Mouse (Mus musculus) lung, postnatal 4 days (tissue): ENCODE data around the gene Hnrnpf.
"Not testable (repeated sequence)": the region's sequence is repeated elsewhere in the genome, so short reads cannot be mapped to it uniquely, and the experiment has no call there.

Experiments
- DNase-seq, 2 experiments: peaks; one replicate each; pipeline ENCODE4 v3.0.0; 2021

Hnrnpf gene

DNA sequence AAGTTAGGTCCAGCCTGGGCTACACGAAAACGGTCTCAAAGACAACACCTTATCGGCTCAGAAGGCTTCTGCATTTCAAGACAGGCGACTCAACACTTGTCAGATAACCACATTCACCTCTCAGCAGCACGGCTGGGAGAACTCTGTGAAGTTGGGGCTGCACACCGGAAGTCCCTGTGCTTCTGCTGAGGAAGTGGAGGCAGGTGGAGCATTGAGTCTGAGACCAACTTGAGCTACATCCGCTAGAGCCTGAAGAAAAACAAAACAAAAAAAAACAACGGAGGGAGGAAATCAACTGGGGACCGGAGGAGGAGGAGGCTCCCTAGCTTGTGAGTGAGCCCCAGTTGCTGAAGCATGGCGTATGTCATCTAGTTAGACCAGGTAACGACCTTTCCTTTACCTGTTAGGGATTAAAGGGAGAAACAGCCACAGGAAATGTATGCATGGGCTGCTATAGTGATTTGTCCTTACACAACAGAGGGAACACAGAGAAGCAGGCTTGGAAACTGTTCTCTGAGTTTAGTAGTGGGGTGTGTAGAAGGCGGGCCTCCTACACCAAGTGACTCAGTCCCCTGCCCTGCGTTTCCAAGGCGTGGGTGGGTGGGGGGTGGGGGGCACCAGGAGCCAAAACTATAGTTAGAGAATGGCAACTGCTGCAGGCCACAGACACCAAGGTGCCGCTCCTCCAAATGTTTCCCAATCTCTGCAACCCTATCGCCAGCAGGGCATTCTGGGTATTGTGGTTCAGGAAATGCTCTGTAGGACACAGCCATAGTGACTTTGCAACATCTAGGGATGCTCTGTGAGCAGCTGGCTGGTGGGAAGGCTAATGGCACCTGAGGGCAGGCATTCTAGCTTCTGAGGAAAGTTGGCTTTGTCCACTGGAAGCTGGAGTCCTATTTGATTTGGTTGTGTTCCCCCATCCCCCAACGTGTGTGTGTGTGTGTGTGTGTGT is at the start of gene Hnrnpf:
Gene Hnrnpf (plus strand): TSS at position 199 of the 955 bp plus-strand sequence.
- peak; percentile 43 to 47 for DNase-seq

DNA sequence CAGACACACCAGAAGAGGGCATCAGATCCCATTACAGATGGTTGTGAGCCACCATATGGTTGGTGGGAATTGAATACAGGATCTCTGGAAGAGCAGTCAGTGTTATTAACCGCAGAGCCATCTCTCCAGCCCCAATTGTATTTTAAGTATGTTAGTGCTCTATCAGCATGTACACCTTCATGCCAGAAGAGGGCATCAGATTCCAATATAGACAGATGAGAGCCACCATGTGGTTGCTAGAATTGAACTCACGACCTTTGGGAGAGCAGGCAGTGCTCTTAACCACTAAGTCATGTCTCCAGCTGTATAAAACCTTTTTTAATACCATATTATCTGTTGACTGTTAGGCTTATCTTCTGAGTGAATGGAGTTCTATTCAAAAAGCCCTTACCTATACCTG is 48.4 kb upstream of the Hnrnpf start:
- DNase-seq, result no peak

DNA sequence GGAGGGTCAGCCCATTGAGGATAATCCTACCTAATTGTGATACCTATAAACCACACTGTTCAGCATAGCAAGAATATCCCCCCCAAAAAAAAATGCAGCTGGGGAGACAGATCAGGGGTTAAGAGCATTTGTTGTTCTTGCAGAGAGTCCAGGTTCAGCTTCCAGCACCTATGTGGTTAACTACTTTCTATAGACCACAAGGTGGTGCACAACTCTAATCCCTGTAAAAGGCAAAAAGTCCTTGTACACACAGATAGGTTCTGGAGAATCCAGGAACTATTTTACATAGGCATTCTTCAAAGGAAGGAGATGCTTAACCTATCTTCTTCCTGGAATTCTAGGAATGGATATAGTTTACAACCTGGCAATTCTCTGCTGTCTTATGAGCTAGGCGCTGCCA is 42.1 kb upstream of the Hnrnpf start:
- no peak for DNase-seq

DNA sequence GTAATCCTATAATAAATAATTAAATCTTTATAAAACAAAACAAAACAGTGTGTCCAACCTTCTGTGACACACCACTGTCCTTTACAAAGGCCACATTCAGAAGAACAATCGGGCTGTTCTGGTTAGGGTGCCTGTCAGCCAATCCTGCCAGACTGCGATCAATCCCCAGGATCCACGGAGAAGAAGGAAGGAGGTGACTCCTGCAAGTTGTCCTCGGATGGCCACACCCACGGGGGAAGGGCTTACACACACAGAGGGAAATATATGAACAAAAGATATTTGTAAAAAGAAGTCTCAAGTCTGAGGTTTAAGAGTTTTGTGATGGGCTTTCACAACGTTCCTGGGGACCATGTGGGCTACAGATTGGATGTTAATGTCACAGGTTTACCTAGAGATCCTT is 38.3 kb upstream of the Hnrnpf start, which contains the start of gene Zfp239:
Gene Zfp239 (plus strand): TSS at position 253 of the 400 bp plus-strand sequence.
- no peak for DNase-seq

DNA sequence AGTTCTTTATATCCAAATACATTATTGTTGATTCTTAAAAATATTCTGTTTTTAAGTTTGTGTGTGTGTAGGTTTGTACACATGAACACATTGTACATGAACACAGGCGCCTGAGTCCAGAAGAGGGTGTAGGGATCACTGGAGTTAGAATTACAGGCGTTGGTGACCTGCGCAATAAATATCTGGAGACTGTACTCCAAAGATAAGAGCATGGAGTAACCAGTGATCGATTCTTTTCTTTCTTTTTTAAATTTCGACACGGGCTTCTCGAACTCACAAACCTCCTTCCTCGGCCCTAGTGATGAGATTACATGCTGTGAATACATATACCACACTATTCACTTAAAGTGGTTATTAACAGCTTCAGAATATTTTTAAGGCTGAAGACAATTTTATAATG is 37.7 kb upstream of the Hnrnpf start:
- no peak for DNase-seq

DNA sequence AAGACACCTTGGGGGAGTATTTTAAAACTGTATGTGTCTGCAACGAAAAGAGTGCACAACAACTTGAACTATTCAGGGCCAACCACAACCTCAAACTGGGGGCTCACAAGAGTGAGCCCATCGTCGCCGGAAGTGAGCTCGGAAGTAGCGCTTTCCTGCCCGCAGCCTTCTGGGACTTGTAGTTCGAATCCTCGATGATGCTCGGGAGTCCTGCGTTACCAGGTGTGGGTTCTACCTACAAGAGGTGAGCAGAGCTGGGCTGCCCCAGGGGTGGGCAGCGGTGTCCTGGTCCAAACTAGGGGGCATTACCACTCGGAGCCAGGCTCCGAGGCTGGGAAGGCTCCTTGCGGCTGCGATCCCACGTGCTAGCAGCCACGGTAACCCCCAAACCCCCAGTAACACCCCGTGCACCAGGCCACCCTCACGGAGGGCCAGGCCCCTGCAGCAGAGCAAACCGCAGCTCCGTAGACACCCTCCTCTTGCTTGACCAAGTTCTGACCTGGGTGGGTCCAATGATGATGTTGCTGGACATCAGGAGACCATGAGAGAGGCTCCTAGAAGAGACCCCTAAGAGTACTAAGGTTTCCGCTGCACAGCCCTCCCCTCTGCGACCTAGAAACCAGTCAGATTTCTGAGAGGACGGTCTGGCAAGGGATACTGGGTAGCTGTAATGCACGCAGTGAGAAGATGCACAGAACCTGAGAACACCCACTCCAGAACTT is 37.1 kb upstream of the Hnrnpf start:
- peak; percentile 43 to 53 for DNase-seq

DNA sequence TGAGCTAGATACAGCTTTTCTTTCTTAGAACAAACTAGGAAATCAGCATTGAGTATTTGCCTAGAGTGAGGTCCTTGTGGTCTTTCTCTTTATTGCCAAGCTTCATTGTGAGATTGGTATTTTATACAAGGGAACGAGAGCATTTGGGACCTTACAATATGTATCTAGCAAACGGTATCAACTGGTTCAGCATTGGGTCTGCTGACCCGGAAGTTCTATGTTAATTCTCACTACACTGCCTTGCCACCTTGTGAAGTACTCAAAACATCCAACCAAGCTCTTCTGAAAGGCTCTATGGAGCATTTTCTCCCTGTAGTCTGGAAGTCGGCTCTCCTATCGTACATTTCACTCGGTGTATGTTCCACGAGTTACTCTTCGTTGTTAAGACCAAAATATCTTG is 36.4 kb upstream of the Hnrnpf start:
- DNase-seq, result no peak

DNA sequence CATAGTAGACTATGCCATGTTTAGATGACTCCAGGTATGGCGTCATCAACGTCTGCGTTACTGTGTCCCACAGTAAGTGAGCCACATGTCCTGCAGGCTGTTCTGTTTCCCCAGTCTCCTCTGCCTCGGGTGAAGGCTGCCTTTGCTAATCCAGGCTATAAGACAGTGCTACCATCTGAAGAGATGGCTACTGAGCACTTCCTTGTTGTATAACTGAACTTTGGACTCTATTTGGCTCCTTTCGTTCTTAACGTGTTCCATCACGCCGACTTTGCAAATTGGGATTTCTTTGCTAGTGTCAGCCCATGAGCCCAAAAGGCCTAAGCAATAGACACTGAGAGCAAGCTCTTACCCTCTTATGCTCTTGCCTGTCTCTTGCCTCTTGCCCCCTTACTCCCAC is 31.9 kb upstream of the Hnrnpf start:
- DNase-seq, result no peak

DNA sequence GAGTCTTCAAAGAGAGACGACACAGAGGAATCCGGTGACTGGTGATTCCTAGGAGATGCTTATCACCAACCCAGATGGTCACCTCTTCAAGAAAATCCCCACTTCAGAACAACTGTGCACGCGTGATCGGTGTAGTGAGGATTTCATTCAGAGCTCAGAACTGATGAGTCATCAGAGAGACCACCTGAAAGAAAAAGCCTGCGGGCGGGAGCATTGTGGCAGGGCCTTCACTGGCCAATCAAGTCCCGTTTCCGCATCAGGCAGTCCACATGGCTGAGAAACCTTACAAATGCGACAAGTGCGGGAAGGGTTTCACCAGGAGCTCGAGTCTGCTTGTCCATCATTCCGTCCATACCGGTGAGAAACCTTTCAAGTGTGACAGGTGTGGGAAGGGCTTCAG is 29.1 kb upstream of the Hnrnpf start:
- no peak for DNase-seq

DNA sequence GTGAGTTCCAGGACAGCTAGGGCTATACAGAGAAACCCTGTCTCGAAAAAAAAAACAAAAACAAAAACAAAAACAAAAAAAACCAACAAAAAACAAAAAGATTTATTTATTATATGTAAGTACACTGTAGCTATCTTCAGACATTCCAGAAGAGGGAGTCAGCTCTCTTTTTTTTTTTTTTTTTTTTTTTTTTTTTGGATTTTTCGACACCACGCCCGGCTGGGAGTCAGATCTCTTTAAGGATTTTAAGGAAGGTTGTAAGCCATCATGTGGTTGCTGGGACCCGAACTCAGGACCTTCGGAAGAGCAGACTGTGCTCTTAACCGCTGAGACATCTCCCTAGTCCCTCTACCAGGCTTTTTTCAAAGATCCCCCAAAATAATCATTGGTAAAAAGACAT is 26.7 kb upstream of the Hnrnpf start:
- DNase-seq, result not testable (repeated sequence)

DNA sequence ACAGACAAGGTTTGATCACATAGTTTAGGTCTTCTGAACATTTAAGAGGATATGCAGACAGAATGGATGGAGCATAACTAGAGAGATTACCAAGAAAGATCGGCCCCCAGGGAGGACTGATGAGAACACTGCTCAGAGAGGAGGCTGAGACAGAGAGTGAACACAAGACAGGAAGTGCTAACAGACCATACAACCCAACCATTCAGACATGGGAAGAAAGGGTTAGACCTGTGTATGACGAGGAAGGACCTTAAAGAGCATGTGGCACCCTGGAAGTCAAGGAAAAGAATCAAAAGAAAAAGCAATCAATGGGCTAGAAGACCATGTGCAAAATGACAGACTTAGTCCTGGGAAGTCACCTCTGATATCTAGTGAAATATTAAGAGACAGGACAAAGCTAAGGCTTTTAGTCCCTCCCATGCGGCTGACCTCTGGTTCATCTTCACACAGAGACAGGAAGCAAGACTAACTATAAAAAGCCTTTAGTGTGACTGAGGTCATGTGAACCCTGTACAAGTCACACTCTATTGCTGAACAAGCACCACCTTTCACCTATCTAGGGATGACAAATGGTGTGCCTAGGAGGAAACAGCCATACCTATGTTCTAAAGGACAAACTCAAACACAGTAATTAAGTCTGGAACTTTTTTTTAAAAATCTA is 25.4 kb upstream of the Hnrnpf start:
- no peak for DNase-seq

DNA sequence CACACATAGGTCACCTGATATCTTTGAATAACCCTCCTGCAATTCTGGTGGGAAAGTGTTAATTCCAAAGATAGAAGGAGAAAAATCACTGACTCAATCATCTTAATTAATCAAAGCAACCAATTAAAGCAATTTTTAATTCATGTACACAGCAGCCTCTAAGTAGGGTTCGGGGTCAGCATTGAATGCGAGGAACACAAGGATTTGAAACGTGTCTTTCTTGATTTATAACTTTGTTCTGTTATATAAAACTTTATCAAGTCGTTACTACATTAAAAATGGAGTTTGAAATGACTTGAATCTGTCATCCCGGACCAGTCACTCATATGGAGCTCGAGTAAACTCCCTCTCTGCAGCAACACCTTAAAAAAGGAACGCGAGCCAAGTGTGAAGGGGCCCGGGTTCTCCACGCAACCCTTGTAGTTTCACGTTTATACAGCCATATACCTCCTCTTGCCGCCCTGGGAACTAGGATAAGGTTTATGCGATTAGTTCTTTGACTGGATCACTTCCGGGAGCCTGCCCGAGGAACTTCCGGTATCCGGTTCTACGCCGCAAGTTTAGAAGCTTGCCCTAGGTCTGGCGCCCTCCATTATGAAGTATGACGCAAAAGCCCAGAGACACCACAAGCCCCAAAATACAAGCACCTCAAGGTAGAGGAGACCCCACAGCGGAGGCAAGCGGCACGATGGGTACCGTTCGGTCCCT is 21.3 kb upstream of the Hnrnpf start:
- peak; percentile 92 to 94 for DNase-seq

DNA sequence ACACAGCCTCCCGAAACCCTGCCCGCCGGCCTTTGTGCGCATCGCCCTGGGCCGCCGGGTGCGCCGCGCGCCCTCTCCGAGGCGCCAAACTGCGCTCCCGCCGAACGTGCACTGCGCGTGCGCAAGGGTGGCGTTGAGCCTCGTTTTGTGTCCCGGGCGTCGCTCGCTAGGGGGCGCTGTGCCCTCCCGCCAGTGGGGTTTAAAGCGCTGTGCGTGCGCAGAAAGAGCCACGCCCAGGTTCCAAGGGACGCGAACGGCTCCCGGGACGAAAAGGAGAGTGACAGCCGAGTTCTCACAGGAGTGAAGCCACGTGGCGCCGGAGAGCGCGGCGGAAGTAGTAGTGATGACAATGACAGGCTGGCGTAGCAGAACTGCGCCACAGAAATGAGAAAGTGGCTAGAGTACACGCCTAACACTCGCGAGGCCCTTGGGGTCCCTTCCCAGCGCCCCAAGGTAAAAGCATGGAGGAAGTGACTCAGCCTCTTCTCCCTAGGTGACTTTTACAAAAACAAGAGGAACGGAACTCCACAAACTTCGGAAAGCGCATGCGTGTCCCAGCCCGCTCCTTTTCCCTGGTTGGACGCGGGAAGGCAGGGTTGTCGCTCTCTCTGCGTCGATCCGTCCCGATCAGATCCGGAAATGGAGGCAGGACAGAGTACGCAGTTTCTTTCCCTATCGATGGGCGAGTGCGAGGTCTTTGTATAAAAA is 20.6 kb upstream of the Hnrnpf start:
- DNase-seq, result peak; percentile 99 to 100

DNA sequence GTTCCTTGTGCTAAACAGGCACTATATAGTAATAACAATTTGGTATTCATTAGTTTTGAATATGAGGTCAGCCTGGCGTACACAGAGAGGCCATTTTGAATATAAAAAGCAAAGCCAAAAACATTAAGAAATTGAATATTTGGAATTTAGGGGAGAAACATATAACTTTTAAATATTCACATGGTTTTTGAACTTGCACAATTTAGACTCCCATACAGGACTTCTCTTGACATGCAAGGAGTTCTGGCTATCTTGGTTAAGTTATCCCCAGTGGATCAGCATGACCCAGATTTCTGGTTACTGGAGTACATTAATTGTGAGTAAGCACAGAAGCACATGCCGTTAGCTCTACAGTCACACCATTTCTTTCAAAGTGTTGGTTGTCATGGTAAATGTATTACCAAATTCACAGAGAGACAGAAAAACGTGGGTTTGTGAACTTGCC is 19.7 kb upstream of the Hnrnpf start:
- no peak for DNase-seq

DNA sequence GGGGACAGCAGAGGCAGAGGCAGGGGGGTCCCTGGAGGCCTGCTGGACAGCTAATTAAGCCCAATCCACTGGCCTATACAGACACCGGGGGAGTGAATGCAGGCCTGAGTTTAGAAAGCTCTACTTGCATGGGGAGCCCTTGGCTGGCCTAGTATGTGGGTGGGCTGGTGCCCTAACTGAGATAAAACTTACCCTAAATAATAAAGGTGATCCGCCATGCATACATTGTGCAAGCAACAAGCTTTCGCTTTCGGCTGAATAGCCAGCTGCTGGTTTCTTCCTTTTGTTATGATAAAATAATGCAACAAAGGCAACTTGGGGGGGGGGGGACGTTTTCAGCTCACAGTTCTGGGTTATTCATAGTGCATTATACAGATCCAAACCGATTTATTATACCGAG is 18.9 kb upstream of the Hnrnpf start:
- DNase-seq, result no peak

DNA sequence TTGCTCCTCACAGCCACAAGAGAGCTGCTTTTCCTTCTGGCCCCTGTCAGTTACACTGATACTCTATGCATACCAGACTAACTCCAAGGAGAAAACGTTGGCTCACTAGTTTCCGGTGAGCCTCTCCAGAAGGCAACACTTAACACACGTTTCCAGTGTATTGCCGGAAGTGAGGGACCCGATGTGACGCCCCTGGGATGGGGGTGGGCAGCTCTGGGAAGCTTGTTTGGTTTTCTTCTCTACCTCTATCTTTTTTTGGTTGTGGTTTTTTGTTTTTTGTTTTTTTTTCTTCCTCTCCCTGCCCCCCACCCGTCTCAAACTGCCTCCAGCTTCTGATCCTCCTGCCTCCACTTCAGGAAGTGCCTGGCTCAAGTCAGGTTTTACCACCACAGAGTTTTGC is 18.1 kb upstream of the Hnrnpf start:
- no peak for DNase-seq

DNA sequence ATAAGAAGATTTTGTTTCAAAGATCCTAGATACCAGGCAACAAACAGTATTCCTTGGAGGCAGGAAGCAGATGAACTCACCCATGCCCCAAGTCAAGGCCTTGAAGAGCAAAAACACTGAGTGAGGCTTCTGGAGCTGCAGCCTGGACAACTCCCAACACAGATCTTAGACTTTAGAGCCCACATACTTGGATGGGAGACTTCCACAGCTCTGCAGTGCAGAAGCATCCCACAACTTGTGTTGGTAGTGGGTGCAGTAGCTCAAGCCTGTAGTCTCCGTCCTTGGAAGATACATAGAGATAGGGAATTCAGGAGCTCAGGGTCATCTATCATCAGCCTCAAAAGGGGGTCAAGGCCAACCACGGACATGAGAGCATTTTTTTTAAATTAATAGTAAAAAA is 14.2 kb upstream of the Hnrnpf start:
- DNase-seq, result no peak

DNA sequence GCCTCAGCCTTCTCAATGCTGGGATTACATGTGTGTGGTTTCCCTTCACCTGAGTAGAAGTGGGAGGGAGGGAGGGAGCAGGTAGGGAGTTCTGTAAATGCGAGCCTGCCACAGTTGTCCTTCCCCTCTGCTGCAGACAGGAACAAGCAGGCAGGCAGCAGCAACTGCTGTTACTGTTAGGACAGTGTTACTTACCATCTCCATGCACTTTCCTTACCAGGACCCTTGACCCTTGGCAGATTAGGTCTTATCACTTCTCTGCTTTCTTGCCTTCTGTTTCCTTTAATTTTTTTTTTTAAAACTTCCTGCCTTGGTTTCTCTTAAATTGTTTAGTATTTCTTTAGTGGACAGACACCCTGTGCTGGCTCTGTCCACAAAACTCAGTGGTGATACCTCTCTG is 12.1 kb upstream of the Hnrnpf start:
- DNase-seq, result no peak

DNA sequence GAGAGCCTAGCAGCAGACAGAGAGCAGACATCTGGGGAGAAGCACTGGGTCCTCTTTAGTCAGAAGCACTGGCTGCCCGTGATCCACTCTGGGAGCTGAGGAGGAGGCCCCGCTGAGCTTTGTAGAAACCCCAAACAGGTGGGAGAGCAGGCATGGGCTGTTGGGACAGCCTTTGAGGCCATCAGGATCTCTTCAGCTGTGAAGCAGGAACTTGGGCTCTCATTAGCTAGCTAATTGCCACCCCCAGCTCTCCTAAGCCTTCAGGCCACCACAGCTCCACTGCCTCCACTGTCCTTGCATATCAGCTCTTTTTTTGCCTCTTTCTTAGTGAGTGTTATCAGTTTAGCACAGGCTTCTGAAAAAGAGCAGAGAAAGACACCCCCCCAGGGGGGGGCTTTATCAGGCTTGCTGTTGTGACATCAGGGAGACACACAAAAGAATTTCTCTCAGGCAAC is 11.5 kb upstream of the Hnrnpf start:
- no peak for DNase-seq

DNA sequence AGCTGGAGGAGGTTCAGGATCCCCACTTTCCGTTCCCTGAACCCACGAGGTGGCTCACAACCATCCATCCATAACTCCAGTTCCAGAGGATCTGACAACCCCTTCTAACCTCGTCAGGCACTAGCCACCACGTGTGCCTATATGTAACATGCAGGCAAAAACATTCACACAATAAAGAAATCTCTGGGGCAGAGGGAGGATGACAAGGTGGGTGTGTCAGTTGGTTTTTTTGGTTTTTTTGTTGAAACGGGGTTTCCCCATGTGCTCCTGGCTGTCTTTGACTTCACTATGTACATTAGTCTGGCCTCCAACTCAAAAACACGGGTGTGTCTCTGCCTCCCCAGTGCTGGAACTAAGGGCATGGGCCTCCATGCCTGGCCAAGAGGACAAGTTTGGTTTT is 9.9 kb upstream of the Hnrnpf start:
- DNase-seq, result no peak

DNA sequence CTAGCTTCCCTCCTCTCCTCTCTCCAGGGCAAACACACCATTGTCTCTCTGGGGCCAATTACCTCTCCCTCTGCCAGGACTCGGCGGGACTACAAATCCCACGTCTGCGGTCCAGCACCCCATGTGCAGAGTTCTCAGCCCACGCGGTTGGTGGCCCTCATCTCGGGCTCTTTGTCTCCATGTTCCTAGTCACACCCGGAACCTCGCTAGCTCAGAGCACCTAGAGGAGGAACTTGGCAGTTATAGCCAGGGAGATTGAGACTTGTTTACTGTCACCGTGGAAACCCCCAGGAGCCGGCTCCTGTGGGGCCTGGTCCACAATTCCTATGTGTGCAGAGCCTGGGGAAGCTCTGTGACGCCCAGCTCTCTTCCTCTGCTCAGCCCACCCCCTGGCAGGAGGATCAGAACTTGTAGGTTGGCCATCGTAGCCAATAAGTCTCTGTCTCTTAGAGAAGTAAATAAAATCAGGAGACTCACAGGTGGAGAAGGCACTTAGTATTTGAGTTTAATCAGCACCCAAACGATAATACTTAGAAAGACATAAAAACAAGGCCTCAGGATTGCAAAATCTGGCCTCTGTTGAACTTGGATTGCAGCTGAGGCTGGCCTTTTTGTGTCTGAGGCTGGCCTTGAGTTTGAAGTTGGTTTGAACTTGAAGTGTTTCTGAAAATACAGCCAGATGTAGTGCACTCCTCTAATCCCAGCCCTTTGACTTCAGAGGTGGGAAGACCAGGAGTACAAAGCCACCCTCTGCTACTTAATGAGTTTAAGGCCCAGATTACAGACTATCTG is 8.6 kb upstream of the Hnrnpf start:
- DNase-seq, result peak; percentile 35 to 37
